Mouse (Mus musculus) intestine, postnatal 0 days (tissue): ENCODE measurements at regions not wholly inside any gene's neighbourhood (a gene's known extent, or its start where the extent isn't known, plus 50 kb on each side); places are given as distances from the start of the nearest gene placed in this dataset.

Source experiments
- ATAC-seq: fragments of 200-750 bp; cut with Nextera tagmentation; 2 replicates; pipeline ENCODE4 v1.8.0; 2017; ENCODE audit warnings: mild to moderate bottlenecking, moderate TSS enrichment, moderate library complexity
- H3K27ac ChIP-seq: fragments of 300-500 bp; sonication (generic); 2 replicates; pipeline ENCODE4 v1.5.1; 2014; ENCODE audit warnings: mild to moderate bottlenecking, low read depth, low read length, moderate library complexity
- H3K27me3 ChIP-seq: fragments of 300-500 bp; sonication (generic); replicated peaks from 2 replicates; pipeline ENCODE4 v1.6.1; 2014; ENCODE audit warnings: low read length, mixed read lengths; ENCODE audit not compliant: control insufficient read depth, insufficient read depth
- H3K36me3 ChIP-seq: fragments of 300-500 bp; sonication (generic); 2 replicates; pipeline ENCODE4 v1.6.1; 2014; ENCODE audit warnings: mild to moderate bottlenecking, moderate library complexity; ENCODE audit not compliant: control insufficient read depth, insufficient read depth
- H3K4me1 ChIP-seq: fragments of 300-500 bp; sonication (generic); replicated peaks from 2 replicates; pipeline ENCODE4 v1.6.1; 2014; ENCODE audit warnings: antibody characterized with exemption, low read length, mixed read lengths; ENCODE audit not compliant: control insufficient read depth, insufficient read depth
- H3K4me2 ChIP-seq: fragments of 300-500 bp; sonication (generic); replicated peaks from 2 replicates; pipeline ENCODE4 v1.6.1; 2014; ENCODE audit warnings: low read depth, mild to moderate bottlenecking, moderate library complexity
- H3K4me3 ChIP-seq: fragments of 300-500 bp; sonication (generic); 2 replicates; pipeline ENCODE4 v1.5.1; 2014; ENCODE audit warnings: low read depth, low read length
- H3K9ac ChIP-seq: fragments of 300-500 bp; sonication (generic); 2 replicates; pipeline ENCODE4 v1.6.1; 2014; ENCODE audit warnings: mild to moderate bottlenecking, low read depth, low read length
- H3K9me3 ChIP-seq: fragments of 300-500 bp; sonication (generic); 2 replicates; pipeline ENCODE4 v1.6.1; 2016; ENCODE audit warnings: mixed run types; ENCODE audit not compliant: control insufficient read depth
- CTCF ChIP-seq: sonication (generic); IDR thresholded peaks from 2 replicates; pipeline ENCODE4 v1.5.1; 2016; ENCODE audit warnings: low read depth, mild to moderate bottlenecking, control low read depth, antibody characterized with exemption, moderate library complexity
- WGBS: fragments of 180-500 bp; shearing (Covaris S2); extraction: QIAGEN DNeasy Blood & Tissue Kit; methylation state at CpG from one replicate; pipeline ENCODE4 v1.1.7; 2014; 5-methylcytosine and 5-hydroxymethylcytosine counted together

DNA sequence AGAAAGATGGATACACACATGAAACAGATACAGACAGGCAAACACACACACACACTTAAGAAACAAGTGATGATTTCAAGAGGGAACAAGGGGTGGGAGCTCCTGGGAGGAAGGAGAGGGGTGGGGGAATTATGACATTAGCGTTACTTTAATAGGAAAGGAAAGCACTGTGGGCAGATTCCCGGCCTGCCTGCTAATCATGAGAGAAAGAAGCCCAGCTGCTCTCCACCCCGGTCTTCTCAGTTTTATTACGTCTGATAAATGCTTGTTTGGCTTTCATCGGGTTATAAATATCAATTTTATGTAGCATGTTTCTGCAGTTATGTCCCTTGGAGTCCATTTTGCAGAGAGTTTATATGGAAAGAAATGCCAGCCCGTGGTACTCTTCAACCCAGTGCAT is 554.1 kb downstream of the Zfp704 start:
- Histone ChIP-seq H3K27ac (no peak overlapping the region), H3K4me1 (no peaks in the 10 kb centered on the region), H3K4me2 (no peak overlapping the region), H3K27me3 (no peaks in the 10 kb centered on the region), H3K9me3 (no peaks in the 10 kb centered on the region), H3K36me3 (no peaks in the 10 kb centered on the region), H3K4me3 (no peak overlapping the region), H3K9ac (no peak overlapping the region)
- TF ChIP-seq CTCF = no peak
- 31% methylated on average over 6 of the region's 6 CpGs for WGBS
- ATAC-seq = no peak
